Mouse (Mus musculus) forebrain, embryonic 12.5 days (tissue): ENCODE data around the gene Nalcn. TPM values are rescaled to one million over a fixed set of nuclear protein-coding genes. Genes with fewer than 3 reads are reported as not detected.
"Not testable (repeated sequence)": the region's sequence is repeated elsewhere in the genome, so short reads cannot be mapped to it uniquely, and the experiment has no call there.

ENCODE experiments used
- ATAC-seq: fragments of 200-750 bp; cut with Nextera tagmentation; 2 replicates; pipeline ENCODE4 v1.8.0; 2017; ENCODE audit warnings: moderate TSS enrichment; ENCODE audit not compliant: low FRiP score
- H3K27ac ChIP-seq: fragments of 300-500 bp; sonication (generic); 2 replicates; pipeline ENCODE4 v1.5.1; 2016; ENCODE audit warnings: mild to moderate bottlenecking
- H3K27me3 ChIP-seq: fragments of 300-500 bp; sonication (generic); 2 replicates; pipeline ENCODE4 v1.6.1; 2016; ENCODE audit warnings: mild to moderate bottlenecking
- H3K36me3 ChIP-seq: fragments of 300-500 bp; sonication (generic); replicated peaks from 2 replicates; pipeline ENCODE4 v1.6.1; 2016; ENCODE audit warnings: mild to moderate bottlenecking
- H3K4me1 ChIP-seq: fragments of 300-500 bp; sonication (generic); 2 replicates; pipeline ENCODE4 v1.6.1; 2016
- H3K4me2 ChIP-seq: fragments of 300-500 bp; sonication (generic); 2 replicates; pipeline ENCODE4 v1.6.1; 2016; ENCODE audit warnings: mild to moderate bottlenecking, moderate library complexity
- H3K4me3 ChIP-seq: fragments of 300-500 bp; sonication (generic); replicated peaks from 2 replicates; pipeline ENCODE4 v1.5.1; 2016; ENCODE audit warnings: mild to moderate bottlenecking
- H3K9ac ChIP-seq: fragments of 300-500 bp; sonication (generic); 2 replicates; pipeline ENCODE4 v1.6.1; 2016; ENCODE audit warnings: mild to moderate bottlenecking
- H3K9me3 ChIP-seq: fragments of 300-500 bp; sonication (generic); 2 replicates; pipeline ENCODE4 v1.6.1; 2016
- WGBS: fragments of 180-500 bp; shearing (Covaris S2); methylation state at CpG from one replicate; pipeline ENCODE4 v1.1.7; 2016; 5-methylcytosine and 5-hydroxymethylcytosine counted together
- polyA plus RNA-seq: library from polyadenylated mRNA; unstranded; fragments of >200 nt; fragmentation: Nextera tagmentation; extraction: Ambion mirVana; gene quantifications from 2 replicates; pipeline ENCODE4 v1.2.1, GENCODE M21; 2016

Nalcn gene
- polyA plus RNA-seq, result 6.0 and 6.2 TPM in 2 replicates

- peak within 1 kb of the TSS; percentile 57 for H3K27ac ChIP-seq
- WGBS, result under 1% methylated on average over 47 of the region's 47 CpGs
Observed at GRCm38 (mm10) chr14:123626501-123627179, at the start of gene Nalcn. TSS of gene Nalcn (minus strand) at chr14:123627144.

GRCm38 (mm10) chr14:123671076-123671475, 44.1 kb upstream of the Nalcn start:
- ATAC-seq, H3K9ac ChIP-seq, H3K27ac ChIP-seq: not testable (repeated sequence)

More at GRCm38 (mm10) chr14:123626501-123627179, at the start of gene Nalcn:
- ATAC-seq, result peak; percentile 90
- H3K4me3 ChIP-seq, result peak within 1 kb of the TSS; percentile 66
- peaks cover 18% of the 10 kb centered on the region for H3K4me1 ChIP-seq
- H3K9me3 ChIP-seq, result no peaks in the 10 kb centered on the region
- peak within 1 kb of the TSS; percentile 79 for H3K4me2 ChIP-seq
- no peaks in the 10 kb centered on the region for H3K27me3 ChIP-seq
- peak within 1 kb of the TSS; percentile 72 for H3K9ac ChIP-seq
- H3K36me3 ChIP-seq, result no peaks in the 10 kb centered on the region

DNA sequence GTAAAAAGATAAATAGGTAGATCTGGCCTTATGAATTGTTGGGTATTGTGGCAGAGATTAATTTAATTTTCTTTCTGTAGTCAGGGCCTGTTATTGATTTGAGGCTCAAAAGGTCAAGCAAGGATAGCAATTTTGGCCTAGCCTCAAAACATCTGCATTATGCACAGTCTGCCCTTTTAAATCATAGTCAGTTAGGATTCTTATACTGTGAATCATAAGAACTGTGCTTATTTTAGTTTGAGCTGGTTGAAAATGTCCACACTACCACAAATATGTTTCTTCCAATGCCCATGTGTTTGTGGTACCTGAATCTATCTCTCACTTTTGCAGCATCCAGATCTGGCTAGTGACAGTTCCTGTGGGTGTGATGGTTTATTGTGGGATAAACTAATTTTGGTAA, 37.5 kb upstream of the Nalcn start:
- Histone ChIP-seq H3K9me3 (no peaks in the 10 kb centered on the region), H3K4me2 (no peak overlapping the region), H3K36me3 (no peaks in the 10 kb centered on the region), H3K4me1 (peaks cover 10% of the 10 kb centered on the region), H3K27me3 (0 out of 2 replicates have a peak, but pooled peaks cover 4% of the 10 kb centered on the region), H3K4me3 (no peak overlapping the region), H3K27ac (no peak overlapping the region), H3K9ac (no peak overlapping the region)
- no peak for ATAC-seq

More at GRCm38 (mm10) chr14:123671076-123671475, 44.1 kb upstream of the Nalcn start:
- H3K9me3 ChIP-seq, H3K4me2 ChIP-seq, H3K4me1 ChIP-seq, H3K4me3 ChIP-seq, H3K27me3 ChIP-seq, H3K36me3 ChIP-seq: not testable (repeated sequence)
- WGBS, result 89% methylated on average over 21 of the region's 21 CpGs

DNA sequence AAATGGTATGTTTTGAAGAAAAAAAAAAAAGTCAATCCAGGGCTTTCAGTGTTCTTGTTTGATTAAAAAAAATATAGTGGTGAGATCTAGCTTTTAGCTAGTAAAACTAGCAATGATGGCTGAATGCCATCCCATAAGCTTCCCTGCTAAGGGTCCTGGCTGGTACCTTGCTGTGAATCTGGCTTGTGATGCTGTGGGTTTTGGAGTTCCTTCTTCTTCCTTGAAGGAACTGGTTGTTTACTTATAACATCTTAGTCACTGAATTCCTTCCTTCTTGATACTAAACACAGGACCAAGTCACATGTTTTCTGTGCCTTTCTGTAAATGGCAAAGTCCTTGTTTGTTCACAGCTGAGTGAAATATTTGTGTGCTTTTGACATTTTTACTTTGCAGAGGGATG, 36.3 kb upstream of the Nalcn start:
- Histone ChIP-seq H3K36me3 (no peaks in the 10 kb centered on the region), H3K9me3 (no peaks in the 10 kb centered on the region)
- ATAC-seq, result no peak

GRCm38 (mm10) chr14:123662386-123662785, 35.4 kb upstream of the Nalcn start:
- WGBS, result 88% methylated on average over 1 of the region's 1 CpGs
- H3K27me3 ChIP-seq, result 0 out of 2 replicates have a peak, but pooled peaks cover 4% of the 10 kb centered on the region

More for the DNA sequence above, 36.3 kb upstream of the Nalcn start:
- Histone ChIP-seq H3K9ac (no peak overlapping the region), H3K4me2 (no peak overlapping the region), H3K27ac (no peak overlapping the region), H3K4me3 (no peak overlapping the region), H3K27me3 (0 out of 2 replicates have a peak, but pooled peaks cover 4% of the 10 kb centered on the region), H3K4me1 (peaks cover 10% of the 10 kb centered on the region)

DNA sequence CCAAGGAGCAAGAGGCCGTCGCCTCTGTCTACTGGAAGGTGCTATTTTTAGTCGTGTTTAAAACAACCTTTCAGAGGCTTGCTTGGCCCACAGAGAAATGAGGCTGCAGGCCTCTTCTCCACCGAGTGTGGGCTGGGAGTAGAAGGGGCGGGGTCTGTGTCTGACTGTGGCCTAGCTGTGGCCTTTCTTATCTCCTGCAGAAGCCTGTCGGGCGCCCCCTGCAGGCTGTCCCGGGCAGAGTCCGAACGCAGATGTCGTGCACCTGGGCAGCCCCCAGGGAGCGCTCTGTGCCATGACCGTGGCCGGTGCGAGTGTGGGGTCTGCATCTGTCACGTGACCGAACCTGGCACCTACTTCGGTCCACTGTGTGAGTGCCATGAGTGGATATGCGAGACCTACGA, 34.1 kb upstream of the Nalcn start:
- Histone ChIP-seq H3K4me3 (no peak overlapping the region), H3K27me3 (0 out of 2 replicates have a peak, but pooled peaks cover 4% of the 10 kb centered on the region), H3K27ac (no peak overlapping the region; the same call in 1 of the 2 replicates), H3K9ac (no peak overlapping the region), H3K36me3 (no peaks in the 10 kb centered on the region), H3K4me1 (peaks cover 10% of the 10 kb centered on the region), H3K4me2 (peak overlapping the region; percentile 24; the same call in 1 of the 2 replicates), H3K9me3 (no peaks in the 10 kb centered on the region)
- WGBS, result 23% methylated on average over 20 of the region's 20 CpGs
- peak; percentile 93 for ATAC-seq

More at GRCm38 (mm10) chr14:123662386-123662785, 35.4 kb upstream of the Nalcn start:
- Histone ChIP-seq H3K36me3 (no peaks in the 10 kb centered on the region), H3K9ac (no peak overlapping the region), H3K4me1 (peaks cover 10% of the 10 kb centered on the region), H3K9me3 (no peaks in the 10 kb centered on the region), H3K27ac (no peak overlapping the region), H3K4me2 (no peak overlapping the region), H3K4me3 (no peak overlapping the region)
- no peak for ATAC-seq

DNA sequence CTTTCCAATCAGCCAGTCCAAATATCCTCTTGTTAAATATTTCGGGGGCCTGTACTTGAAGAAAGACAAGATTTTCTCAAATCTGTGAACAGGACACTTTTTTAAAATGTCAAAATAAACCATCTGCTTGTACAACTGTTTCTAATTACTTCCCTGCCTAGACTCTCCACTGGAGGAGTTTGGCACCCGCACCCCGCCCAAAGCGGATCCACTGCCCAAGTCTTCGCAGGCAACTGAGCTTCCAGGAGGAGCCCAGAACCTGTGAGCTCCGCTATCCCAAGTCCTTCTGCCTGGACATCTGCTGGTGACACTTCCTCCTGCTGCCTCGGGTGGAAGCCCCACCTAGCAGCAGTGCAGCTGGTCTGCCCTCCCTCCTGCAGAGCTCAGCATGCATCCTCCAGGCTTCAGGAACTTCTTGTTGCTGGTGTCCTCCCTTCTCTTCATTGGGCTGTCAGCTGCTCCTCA, 33.0 kb upstream of the Nalcn start, which contains the start of gene Itgbl1:
TSS of gene Itgbl1 (plus strand) at position 51 of the 465 bp plus-strand sequence.
- 41% methylated on average over 7 of the region's 7 CpGs for WGBS

DNA sequence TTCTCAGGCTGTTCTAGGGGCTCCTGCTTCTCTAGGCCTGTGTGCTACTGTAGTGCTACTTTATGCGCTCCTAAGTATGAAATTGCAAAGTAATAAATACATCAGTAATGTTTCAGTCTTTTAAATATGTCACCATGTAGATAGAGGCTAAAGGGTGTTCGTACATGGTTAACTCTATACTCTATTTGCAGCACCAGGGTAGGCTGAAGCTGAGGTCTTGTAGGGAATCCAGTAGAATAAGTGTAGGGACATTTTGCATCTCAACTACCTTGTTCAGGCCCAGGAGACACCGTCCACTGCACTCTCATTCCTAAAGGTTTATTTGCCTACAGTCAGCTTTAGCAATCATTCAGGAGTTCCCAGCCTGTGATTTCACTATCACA, 227 bp upstream of the Nalcn start:
- H3K4me1 ChIP-seq, result peaks cover 18% of the 10 kb centered on the region
- WGBS, result 43% methylated on average over 3 of the region's 3 CpGs
- H3K4me2 ChIP-seq, result peak overlapping the region; percentile 79
- H3K9ac ChIP-seq, result peak overlapping the region; percentile 72
- no peaks in the 10 kb centered on the region for H3K9me3 ChIP-seq
- no peak; the same call in 1 of the 2 replicates for ATAC-seq
- H3K36me3 ChIP-seq, result no peaks in the 10 kb centered on the region
- H3K27ac ChIP-seq, result peak overlapping the region; percentile 57
- H3K27me3 ChIP-seq, result no peaks in the 10 kb centered on the region
- peak overlapping the region; percentile 66 for H3K4me3 ChIP-seq

More for the DNA sequence above, 33.0 kb upstream of the Nalcn start, which contains the start of gene Itgbl1:
- no peak within 1 kb of the TSS for H3K27ac ChIP-seq
- no peak within 1 kb of the TSS for H3K4me3 ChIP-seq
- peak; percentile 21; the same call in 1 of the 2 replicates for ATAC-seq
- H3K9me3 ChIP-seq, result no peaks in the 10 kb centered on the region
- H3K4me1 ChIP-seq, result peaks cover 10% of the 10 kb centered on the region
- H3K4me2 ChIP-seq, result no peak within 1 kb of the TSS
- 0 out of 2 replicates have a peak, but pooled peaks cover 4% of the 10 kb centered on the region for H3K27me3 ChIP-seq
- H3K9ac ChIP-seq, result no peak within 1 kb of the TSS
- H3K36me3 ChIP-seq, result no peaks in the 10 kb centered on the region

DNA sequence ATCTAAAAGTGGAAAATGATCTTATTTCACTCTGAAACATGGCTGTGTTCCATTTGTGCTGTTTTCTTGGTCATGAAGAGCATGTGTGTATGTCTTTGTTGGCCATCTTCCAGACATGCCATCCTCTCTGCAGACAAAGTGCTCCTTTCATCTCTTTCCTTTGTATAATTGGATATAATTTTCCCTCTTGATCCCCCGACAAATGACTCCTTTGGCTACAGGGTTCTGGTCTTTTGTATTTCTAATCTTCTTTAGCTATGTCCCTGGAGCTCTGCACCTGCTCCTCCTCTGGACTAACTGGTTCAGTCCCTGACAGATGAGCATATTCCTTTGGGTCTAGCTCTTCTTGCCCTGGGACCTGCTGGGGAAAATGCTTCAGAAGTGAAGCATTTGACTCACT, 4.0 kb downstream of the Nalcn start:
- H3K4me2 ChIP-seq, result no peak overlapping the region
- no peaks in the 10 kb centered on the region for H3K27me3 ChIP-seq
- 4% methylated on average over 1 of the region's 1 CpGs for WGBS
- ATAC-seq, result no peak
- no peaks in the 10 kb centered on the region for H3K9me3 ChIP-seq
- no peaks in the 10 kb centered on the region for H3K36me3 ChIP-seq
- peak overlapping the region; percentile 36; the same call in 1 of the 2 replicates for H3K27ac ChIP-seq
- H3K4me3 ChIP-seq, result no peak overlapping the region
- no peak overlapping the region for H3K9ac ChIP-seq
- peaks cover 18% of the 10 kb centered on the region for H3K4me1 ChIP-seq

GRCm38 (mm10) chr14:123595265-123595664, 31.7 kb downstream of the Nalcn start:
- Histone ChIP-seq H3K36me3 (no peaks in the 10 kb centered on the region), H3K4me3 (no peak overlapping the region), H3K27ac (no peak overlapping the region), H3K9me3 (no peaks in the 10 kb centered on the region), H3K4me2 (no peak overlapping the region), H3K4me1 (no peaks in the 10 kb centered on the region), H3K27me3 (no peaks in the 10 kb centered on the region), H3K9ac (no peak overlapping the region)
- 69% methylated on average over 3 of the region's 3 CpGs for WGBS
- ATAC-seq, result no peak

DNA sequence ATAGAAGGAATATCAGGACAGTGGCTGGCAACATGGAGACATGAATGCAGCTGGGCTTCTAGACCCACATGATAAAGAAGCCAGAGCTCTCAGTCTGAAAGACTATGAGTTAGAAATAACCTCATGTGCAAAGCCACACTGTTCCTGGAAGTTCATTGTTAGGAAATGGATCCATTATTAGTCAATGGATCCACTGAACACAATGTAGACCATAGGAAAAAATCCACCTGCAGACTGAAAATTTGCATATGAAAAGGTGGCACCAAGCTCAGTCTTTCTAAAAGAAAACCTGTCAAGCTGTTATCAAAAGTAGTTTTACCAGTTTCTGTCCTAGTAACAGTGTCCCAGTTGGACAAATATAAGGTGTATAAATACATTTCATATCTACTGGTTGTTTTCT, 39.5 kb downstream of the Nalcn start:
- H3K27ac ChIP-seq, result no peak overlapping the region
- H3K9ac ChIP-seq, result no peak overlapping the region
- H3K4me3 ChIP-seq, result no peak overlapping the region
- H3K36me3 ChIP-seq, result no peaks in the 10 kb centered on the region
- no peaks in the 10 kb centered on the region for H3K27me3 ChIP-seq
- H3K4me2 ChIP-seq, result no peak overlapping the region
- H3K9me3 ChIP-seq, result no peaks in the 10 kb centered on the region
- H3K4me1 ChIP-seq, result no peaks in the 10 kb centered on the region
- no peak for ATAC-seq

GRCm38 (mm10) chr14:123582433-123582832, 44.5 kb downstream of the Nalcn start:
- Histone ChIP-seq H3K27me3 (no peaks in the 10 kb centered on the region), H3K4me3 (no peak overlapping the region), H3K36me3 (no peaks in the 10 kb centered on the region), H3K4me1 (no peaks in the 10 kb centered on the region), H3K4me2 (no peak overlapping the region), H3K9me3 (no peaks in the 10 kb centered on the region), H3K27ac (no peak overlapping the region), H3K9ac (no peak overlapping the region)
- 94% methylated on average over 2 of the region's 2 CpGs for whole genome bisulfite sequencing
- no peak for ATAC-seq

- H3K4me1 ChIP-seq, result no peaks in the 10 kb centered on the region
- H3K36me3 ChIP-seq, result no peaks in the 10 kb centered on the region
- H3K27ac ChIP-seq, result no peak overlapping the region
- H3K9me3 ChIP-seq, result no peaks in the 10 kb centered on the region
- H3K9ac ChIP-seq, result no peak overlapping the region
- H3K27me3 ChIP-seq, result no peaks in the 10 kb centered on the region
- no peak overlapping the region for H3K4me2 ChIP-seq
- WGBS, result 89% methylated on average over 4 of the region's 4 CpGs
- no peak for ATAC-seq
- no peak overlapping the region for H3K4me3 ChIP-seq
Observed at GRCm38 (mm10) chr14:123575356-123575755, 51.6 kb downstream of the Nalcn start.
